Mouse (Mus musculus) brain, embryonic 14.5 days (tissue): Measurements from ENCODE around the gene Olfr1097.

Experiments
- CTCF ChIP-seq: fragments of 200-500 bp; IDR thresholded peaks from 2 replicates; pipeline ENCODE4 v1.5.1; 2012; ENCODE audit warnings: inconsistent platforms, mild to moderate bottlenecking, moderate library complexity, borderline replicate concordance; ENCODE audit not compliant: insufficient read depth, insufficient read length; ENCODE audit errors: extremely low read depth
- POLR2A ChIP-seq: fragments of 200-500 bp; IDR thresholded peaks from 2 replicates; pipeline ENCODE4 v1.6.1; 2012; ENCODE audit warnings: mild to moderate bottlenecking, inconsistent platforms, borderline replicate concordance; ENCODE audit not compliant: poor library complexity, insufficient read depth, insufficient read length, severe bottlenecking; ENCODE audit errors: extremely low read depth

- TF ChIP-seq CTCF (no peak), POLR2A (no peak)
Observed at GRCm38 (mm10) chr2:86905647-86906046, 13.6 kb upstream of the Olfr1097 start.
